8 mouse cellular contexts compared by ENCODE assay signal in the genomic region with DNA sequence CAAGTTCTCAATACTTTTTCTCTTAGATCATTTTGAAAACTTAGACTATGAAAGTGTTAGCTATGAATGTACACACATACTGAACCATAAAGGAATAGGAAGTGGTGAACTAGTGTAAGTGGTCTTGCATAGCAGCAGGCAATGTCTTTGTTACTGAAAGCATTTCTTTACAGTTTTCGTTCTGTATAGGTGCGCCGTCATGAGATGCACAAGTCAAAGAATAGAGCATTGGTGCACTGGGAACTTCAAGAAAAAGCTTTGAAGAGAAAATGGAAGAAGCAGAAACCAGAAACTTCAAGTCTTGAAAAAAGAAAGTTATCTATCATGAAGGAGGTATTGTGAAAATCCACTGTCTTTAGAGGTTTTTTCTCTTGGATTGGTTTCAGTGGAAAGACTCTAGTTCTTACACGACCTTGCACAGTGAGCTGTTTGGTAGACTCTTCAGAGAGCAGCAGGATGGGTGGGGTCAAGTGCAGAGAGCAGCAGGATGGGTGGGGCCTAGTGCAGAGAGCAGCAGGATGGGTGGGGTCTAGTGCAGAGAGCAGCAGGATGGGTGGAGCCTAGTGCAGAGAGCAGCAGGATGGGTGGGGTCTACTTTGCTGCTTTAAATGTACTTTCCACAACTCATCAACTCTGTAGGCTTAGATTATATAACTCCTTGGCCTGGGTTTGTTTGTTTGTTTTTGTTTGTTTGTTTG. TPM values are rescaled to one million over a fixed set of nuclear protein-coding genes. Genes with fewer than 3 reads are reported as not detected.
DNase-seq lines count a peak whose midpoint lies in the region; ATAC-seq and TF ChIP-seq lines count a peak whose summit lies in the region.

No protein-coding gene starts in this region.

- H3K27me3 ChIP-seq in forebrain, embryonic 15.5 days = no peaks in the 10 kb centered on the region

- WGBS in lung, adult 2 months = 67% methylated on average over 4 of the region's 4 CpGs
- 76% methylated on average over 4 of the region's 4 CpGs for WGBS in forebrain, embryonic 15.5 days

- TF ChIP-seq CTCF in lung, adult 2 months (IDR thresholded peaks at IDR 0.05; ENCODE audit: insufficient read depth, low read length) = no peak

- no peak overlapping the region for H3K4me3 ChIP-seq in lung, adult 2 months (replicated peaks; ENCODE audit: extremely low read depth, low read depth, low read length)
- H3K4me3 ChIP-seq in forebrain, embryonic 15.5 days = no peak overlapping the region

- H3K4me1 ChIP-seq in lung, adult 2 months (ENCODE audit: control insufficient read depth, insufficient read depth, low read length) = peaks cover 8% of the 10 kb centered on the region
- H3K4me1 ChIP-seq in forebrain, embryonic 15.5 days = no peaks in the 10 kb centered on the region

- no peak; the same call in 1 of the 2 replicates for TF ChIP-seq POLR2A in lung, adult 2 months (IDR thresholded peaks at IDR 0.05; ENCODE audit: borderline replicate concordance, extremely low read depth, low read depth, low read length)

- no peak overlapping the region for H3K27ac ChIP-seq in forebrain, embryonic 15.5 days (replicated peaks)

- peak; percentile 100 for ATAC-seq in erythroid progenitor cell, adult 5-6 weeks (replicated peaks; ENCODE audit: low FRiP score, poor library complexity, severe bottlenecking)
- peak; percentile 100 for ATAC-seq in megakaryocyte progenitor cell, adult 5-6 weeks (replicated peaks; ENCODE audit: poor library complexity)
- no peak for ATAC-seq in forebrain, embryonic 15.5 days (replicated peaks)

- DNase-seq in lung, adult 18-20 months = peak; percentile 66 to 79
- DNase-seq in lung, adult 2 months = no peak
- peak; percentile 45 for DNase-seq in kidney, adult 9 months
- DNase-seq in layer of hippocampus, adult 11-12 months (ENCODE audit: low spot score) = no peak
- no peak for DNase-seq in cerebellum, postnatal 36 days

- H3K36me3 ChIP-seq in forebrain, embryonic 15.5 days = no peaks in the 10 kb centered on the region

- no peak overlapping the region for H3K4me2 ChIP-seq in forebrain, embryonic 15.5 days (replicated peaks)

- H3K9ac ChIP-seq in forebrain, embryonic 15.5 days (replicated peaks) = no peak overlapping the region

- no peaks in the 10 kb centered on the region for H3K9me3 ChIP-seq in forebrain, embryonic 15.5 days

RNA-seq across cellular contexts. Expression of a gene that starts 10.8 kb away (rescaled TPM):
- polyA plus RNA-seq in lung, adult 2 months (2012; rRNA removed) = 7.6 and 8.9 TPM in 2 replicates
- total RNA-seq in erythroid progenitor cell, adult 5-6 weeks (2015; ENCODE audit: low replicate concordance) = 16.9 and 39.4 TPM in 2 replicates
- total RNA-seq in erythroid progenitor cell, adult 5-6 weeks (2017; ENCODE audit: low replicate concordance) = 11.5 and 23.9 TPM in 2 replicates
- total RNA-seq in megakaryocyte progenitor cell, adult 5-6 weeks (2015) = 18.5 and 23.9 TPM in 2 replicates
- 15.3 and 21.1 TPM in 2 replicates for total RNA-seq in megakaryocyte progenitor cell, adult 5-6 weeks (2017)
- polyA plus RNA-seq in forebrain, embryonic 15.5 days (2015; fragmentation: Nextera tagmentation; extraction: Ambion mirVana) = 20.6 and 23.4 TPM in 2 replicates

RNA-seq across cellular contexts. Expression of a gene that starts 24.7 kb away (rescaled TPM):
- 2.9 and 4.3 TPM in 2 replicates for polyA plus RNA-seq in lung, adult 2 months (2012; rRNA removed)
- total RNA-seq in erythroid progenitor cell, adult 5-6 weeks (2015; ENCODE audit: low replicate concordance) = 3.2 TPM in 1 of 2 replicates, not detected in the other
- total RNA-seq in erythroid progenitor cell, adult 5-6 weeks (2017; ENCODE audit: low replicate concordance) = 0.90 TPM in 1 of 2 replicates, not detected in the other
- not detected in 2 replicates for total RNA-seq in megakaryocyte progenitor cell, adult 5-6 weeks (2015)
- total RNA-seq in megakaryocyte progenitor cell, adult 5-6 weeks (2017) = 0.08 TPM in 1 of 2 replicates, not detected in the other
- 3.1 and 3.5 TPM in 2 replicates for polyA plus RNA-seq in forebrain, embryonic 15.5 days (2015; fragmentation: Nextera tagmentation; extraction: Ambion mirVana)

RNA-seq across cellular contexts. Expression of a gene that starts 36.9 kb away (rescaled TPM):
- 3.3 and 4.8 TPM in 2 replicates for polyA plus RNA-seq in lung, adult 2 months (2012; rRNA removed)
- total RNA-seq in erythroid progenitor cell, adult 5-6 weeks (2015; ENCODE audit: low replicate concordance) = not detected in 2 replicates
- total RNA-seq in erythroid progenitor cell, adult 5-6 weeks (2017; ENCODE audit: low replicate concordance) = not detected in 2 replicates
- not detected in 2 replicates for total RNA-seq in megakaryocyte progenitor cell, adult 5-6 weeks (2015)
- 0.30 TPM in 1 of 2 replicates, not detected in the other for total RNA-seq in megakaryocyte progenitor cell, adult 5-6 weeks (2017)
- 2.1 and 2.4 TPM in 2 replicates for polyA plus RNA-seq in forebrain, embryonic 15.5 days (2015; fragmentation: Nextera tagmentation; extraction: Ambion mirVana)

Comparison
In these comparisons a context has a peak if more than half of its experiments do, and no peak if none do; other contexts are left out.
1. DNase-seq: peak in lung, adult 18-20 months (2 of 2) and kidney, adult 9 months (single experiment); none in lung, adult 2 months (single experiment), layer of hippocampus, adult 11-12 months (single experiment) and cerebellum, postnatal 36 days (0 of 2).